11 mouse cellular contexts compared by ENCODE assay signal in the genomic region with DNA sequence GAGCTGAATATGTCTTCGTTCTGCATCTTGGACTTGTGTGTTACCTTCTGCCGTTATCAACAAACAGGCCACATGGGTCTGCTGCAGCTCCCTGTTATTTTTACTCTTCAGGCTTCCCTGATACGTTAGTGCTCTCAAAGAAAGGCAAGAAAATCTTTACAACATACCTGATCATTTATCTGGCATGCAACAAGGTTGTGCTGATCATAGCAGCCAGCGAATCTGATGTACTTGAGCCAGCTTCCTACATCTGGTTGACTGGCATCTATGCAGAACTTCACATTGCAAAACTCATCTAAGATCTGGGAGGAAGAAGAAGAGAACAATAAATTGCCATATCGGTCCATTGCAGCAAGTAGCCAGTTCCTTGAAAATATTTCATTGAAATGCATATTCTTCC.
DNase-seq lines count a peak whose midpoint lies in the region; ATAC-seq lines count a peak whose summit lies in the region.
"Had no signal": no experiment of that assay in that cellular context is flagged by ENCODE, and none has a peak within 500 bp of the region (broad histone marks: within the 10 kb centered on the region; RNA-seq: fewer than 3 reads in every experiment).

No protein-coding gene starts in this region.

- H3K4me3 ChIP-seq in kidney, embryonic 14.5 days (ENCODE audit: low read length), result peak overlapping the region; percentile 34
- H3K4me3 ChIP-seq in neural tube, embryonic 11.5 days (ENCODE audit: low read depth, low read length), result no peak overlapping the region
- no peak overlapping the region for H3K4me3 ChIP-seq in neural tube, embryonic 15.5 days (replicated peaks)
- H3K4me3 ChIP-seq in forebrain, embryonic 12.5 days (replicated peaks), result no peak overlapping the region

- H3K4me2 ChIP-seq in kidney, embryonic 14.5 days (replicated peaks; ENCODE audit: low read depth, low read length), result peak overlapping the region; percentile 38
- H3K4me2 ChIP-seq in neural tube, embryonic 11.5 days (ENCODE audit: low read depth), result 0 out of 2 replicates have a peak overlapping the region, but pooled peaks have one; percentile 9
- no peak overlapping the region for H3K4me2 ChIP-seq in neural tube, embryonic 15.5 days
- H3K4me2 ChIP-seq in forebrain, embryonic 12.5 days, result no peak overlapping the region

- H3K9ac ChIP-seq in kidney, embryonic 14.5 days (ENCODE audit: low read depth, low read length), result peak overlapping the region; percentile 54
- no peak overlapping the region; the same call in 1 of the 2 replicates for H3K9ac ChIP-seq in neural tube, embryonic 11.5 days (ENCODE audit: low read length)
- H3K9ac ChIP-seq in neural tube, embryonic 15.5 days (replicated peaks), result no peak overlapping the region
- no peak overlapping the region for H3K9ac ChIP-seq in forebrain, embryonic 12.5 days

- H3K9me3 ChIP-seq in kidney, embryonic 14.5 days (ENCODE audit: control insufficient read depth, low read length), result no peaks in the 10 kb centered on the region
- no peaks in the 10 kb centered on the region for H3K9me3 ChIP-seq in neural tube, embryonic 11.5 days (ENCODE audit: control insufficient read depth, low read length)
- no peaks in the 10 kb centered on the region for H3K9me3 ChIP-seq in neural tube, embryonic 15.5 days (replicated peaks)
- no peaks in the 10 kb centered on the region for H3K9me3 ChIP-seq in forebrain, embryonic 12.5 days
- H3K9me3 ChIP-seq: forebrain, embryonic 10.5 days had no signal

- ATAC-seq in kidney, embryonic 14.5 days (ENCODE audit: low FRiP score, low TSS enrichment), result no peak
- no peak for ATAC-seq in neural tube, embryonic 11.5 days (ENCODE audit: insufficient read depth, low FRiP score, low TSS enrichment)
- no peak for ATAC-seq in neural tube, embryonic 15.5 days (ENCODE audit: low FRiP score)
- ATAC-seq in forebrain, embryonic 12.5 days (ENCODE audit: low FRiP score), result no peak

- no peaks in the 10 kb centered on the region for H3K36me3 ChIP-seq in kidney, embryonic 14.5 days (ENCODE audit: control insufficient read depth, insufficient read depth, low read length)
- no peaks in the 10 kb centered on the region for H3K36me3 ChIP-seq in neural tube, embryonic 11.5 days (ENCODE audit: control insufficient read depth, insufficient read depth, low read length)
- H3K36me3 ChIP-seq in neural tube, embryonic 15.5 days, result no peaks in the 10 kb centered on the region
- no peaks in the 10 kb centered on the region for H3K36me3 ChIP-seq in forebrain, embryonic 12.5 days (replicated peaks)

- peak; percentile 60 for DNase-seq in heart, adult 11 months
- DNase-seq in heart, adult 8-10 months (ENCODE audit: low spot score), result no peak
- no peak for DNase-seq in kidney, postnatal 4 days
- DNase-seq in neural tube, embryonic 11.5 days (ENCODE audit: low spot score), result no peak
- no peak for DNase-seq in adipocyte (ENCODE audit: low spot score)
- DNase-seq: adrenal gland, postnatal 36 days; cerebellum, adult 11-12 months had no signal

- 51% methylated on average over 5 of the region's 5 CpGs for WGBS in kidney, embryonic 14.5 days
- WGBS in neural tube, embryonic 11.5 days, result 66% methylated on average over 5 of the region's 5 CpGs
- WGBS in neural tube, embryonic 15.5 days, result 75% methylated on average over 5 of the region's 5 CpGs
- WGBS in forebrain, embryonic 12.5 days, result 71% methylated on average over 5 of the region's 5 CpGs

- no peaks in the 10 kb centered on the region for H3K4me1 ChIP-seq in kidney, embryonic 14.5 days (ENCODE audit: control insufficient read depth, insufficient read depth, low read length)
- H3K4me1 ChIP-seq in neural tube, embryonic 11.5 days (ENCODE audit: control insufficient read depth, insufficient read depth, low read length), result no peaks in the 10 kb centered on the region
- peaks cover 15% of the 10 kb centered on the region for H3K4me1 ChIP-seq in neural tube, embryonic 15.5 days
- peaks cover 29% of the 10 kb centered on the region for H3K4me1 ChIP-seq in forebrain, embryonic 12.5 days

- H3K27me3 ChIP-seq in kidney, embryonic 14.5 days (ENCODE audit: control insufficient read depth, insufficient read depth, low read length), result no peaks in the 10 kb centered on the region
- no peaks in the 10 kb centered on the region for H3K27me3 ChIP-seq in neural tube, embryonic 11.5 days (ENCODE audit: control insufficient read depth, insufficient read depth, low read length)
- H3K27me3 ChIP-seq in neural tube, embryonic 15.5 days (replicated peaks), result peaks cover 20% of the 10 kb centered on the region
- H3K27me3 ChIP-seq in forebrain, embryonic 12.5 days, result peaks cover 9% of the 10 kb centered on the region

- peak overlapping the region; percentile 37; the same call in 1 of the 2 replicates for H3K27ac ChIP-seq in kidney, embryonic 14.5 days (ENCODE audit: low read depth, low read length)
- H3K27ac ChIP-seq in neural tube, embryonic 11.5 days (ENCODE audit: low read depth, low read length), result no peak overlapping the region
- no peak overlapping the region for H3K27ac ChIP-seq in neural tube, embryonic 15.5 days (replicated peaks)
- H3K27ac ChIP-seq in forebrain, embryonic 12.5 days, result no peak overlapping the region
- H3K27ac ChIP-seq: forebrain, embryonic 10.5 days had no signal

Comparison
In these comparisons a context has a peak if more than half of its experiments do, and no peak if none do; other contexts are left out.
1. H3K4me2 ChIP-seq: peak in kidney, embryonic 14.5 days (single experiment) and neural tube, embryonic 11.5 days (single experiment); none in neural tube, embryonic 15.5 days (single experiment) and forebrain, embryonic 12.5 days (single experiment).